Mouse (Mus musculus) cerebellum, adult 18-20 months (tissue): ENCODE measurements around the gene Elk1.

Experiments used
- DNase-seq, 2 experiments: peaks; one replicate each; pipeline ENCODE4 v3.0.0; 2021

Elk1 gene

GRCm38 (mm10) chrX:20950191-20950880 is at the start of gene Elk1:
Gene Elk1 (minus strand): TSS chrX:20950608.
- peak; percentile 78 to 88 for DNase-seq

DNA sequence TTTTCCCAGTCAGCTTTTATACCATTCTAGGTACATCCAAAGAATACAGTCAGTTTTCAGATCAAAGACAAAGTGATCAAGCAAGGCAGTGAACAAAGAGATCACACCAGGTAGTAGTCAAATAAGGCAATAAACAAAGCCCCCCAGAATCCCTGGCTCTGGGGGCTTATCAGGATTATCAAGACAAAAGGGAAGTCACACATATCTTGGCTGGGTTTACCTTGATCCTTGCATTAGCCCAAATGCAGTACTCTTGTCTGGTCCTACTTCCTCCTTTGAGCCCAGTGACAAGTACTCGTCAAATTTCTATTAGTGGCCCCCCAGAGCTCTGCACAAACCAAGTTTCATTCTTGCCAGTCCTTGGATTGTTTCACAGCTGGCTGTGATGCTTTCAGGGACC is 30.5 kb upstream of the Elk1 start:
- no peak for DNase-seq

- peak; percentile 88 to 90 for DNase-seq
Observed at GRCm38 (mm10) chrX:20961477-20962378, 11.3 kb upstream of the Elk1 start, which contains the start of gene Uxt. Gene Uxt (minus strand): TSS chrX:20962017.

DNA sequence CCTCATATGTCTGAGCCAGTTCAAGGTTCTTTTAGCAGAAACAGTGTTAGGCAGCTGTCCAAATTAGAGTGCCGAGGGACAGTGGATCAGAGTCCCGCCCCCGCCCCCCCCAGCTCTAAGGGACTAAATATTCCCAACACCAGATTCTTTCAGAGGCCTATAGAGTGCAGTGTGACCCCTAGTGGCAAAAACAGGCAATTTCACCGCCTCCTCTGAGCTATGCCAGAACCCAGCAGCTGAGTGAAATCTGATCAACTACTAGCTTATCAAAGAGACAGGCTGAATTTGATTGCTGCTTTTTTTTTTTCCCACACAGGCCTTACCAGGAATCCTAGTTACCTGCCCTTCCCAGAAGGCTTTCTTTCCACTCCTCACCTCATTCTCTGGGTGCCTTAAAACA is 4.4 kb downstream of the Elk1 start:
- peak; percentile 66 for DNase-seq

DNA sequence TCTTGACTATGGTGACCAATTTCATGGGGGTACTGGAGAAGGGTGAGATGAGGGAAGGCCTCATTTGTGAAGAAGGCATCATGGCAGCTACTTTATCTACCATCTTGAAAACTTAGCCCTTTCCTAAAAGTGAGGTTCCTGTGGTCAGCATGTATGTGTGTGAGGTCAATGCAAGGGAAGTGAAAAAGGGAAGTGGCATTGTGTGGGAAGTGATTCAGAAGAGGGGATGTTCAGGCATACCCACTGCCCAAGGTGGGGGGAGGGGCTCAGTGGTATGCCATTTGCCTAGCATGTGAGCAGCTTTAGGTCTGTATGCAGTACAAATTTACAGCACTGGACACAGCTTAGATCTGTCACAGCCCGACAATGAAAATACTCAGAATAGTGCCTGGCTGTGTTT is 18.4 kb downstream of the Elk1 start:
- no peak for DNase-seq

DNA sequence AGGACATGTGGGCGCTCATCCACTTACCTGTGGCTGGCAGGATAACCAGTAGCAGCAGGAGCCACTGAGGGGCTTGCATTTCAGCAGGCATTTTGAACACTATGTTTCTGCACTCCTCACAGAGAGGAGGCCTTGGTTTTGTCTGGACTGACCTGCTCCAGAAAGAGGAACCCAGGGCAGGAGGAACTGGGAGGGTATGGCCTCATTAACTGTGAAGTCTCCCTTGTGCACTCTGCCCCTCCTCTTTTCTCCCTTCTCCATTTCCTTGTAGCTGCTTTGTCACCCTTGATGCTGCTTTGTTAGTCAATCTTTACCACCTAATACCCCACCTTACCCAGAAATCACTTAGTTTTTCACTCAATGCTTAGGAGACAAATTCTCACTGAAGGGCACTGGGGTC is 19.0 kb downstream of the Elk1 start, which contains the start of gene Cfp:
Gene Cfp, minus strand, starts transcription at position 192 of the 400 bp plus-strand sequence.
- DNase-seq, result no peak

GRCm38 (mm10) chrX:20929859-20930258 is 20.5 kb downstream of the Elk1 start:
- no peak for DNase-seq

- DNase-seq, result no peak
Observed at GRCm38 (mm10) chrX:20924976-20925375, 25.4 kb downstream of the Elk1 start.

- DNase-seq, result no peak
Observed at GRCm38 (mm10) chrX:20923506-20923905, 26.9 kb downstream of the Elk1 start.

DNA sequence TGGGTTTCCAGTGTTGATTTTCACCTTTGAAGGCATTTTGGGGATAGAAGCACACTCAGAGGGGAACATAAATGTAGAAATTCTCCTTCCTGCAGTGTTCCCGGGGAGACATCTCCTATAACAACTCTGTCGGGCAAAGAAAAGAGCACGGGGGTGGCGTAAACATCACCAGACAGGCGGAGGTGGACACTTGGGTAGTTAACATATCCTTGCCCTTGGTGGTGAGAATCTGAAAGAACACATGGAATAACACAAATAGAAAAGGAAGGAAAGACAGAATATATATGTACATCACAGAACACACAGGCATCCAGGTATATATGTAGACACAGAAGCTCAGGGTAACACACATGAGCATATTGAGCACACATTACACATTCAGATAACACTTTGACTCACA is 29.0 kb downstream of the Elk1 start:
- DNase-seq, result no peak

GRCm38 (mm10) chrX:20920844-20921364 is 29.5 kb downstream of the Elk1 start, which contains the start of gene Syn1:
Gene Syn1 (minus strand): TSS chrX:20921004.
- peak; percentile 87 to 91 for DNase-seq

DNA sequence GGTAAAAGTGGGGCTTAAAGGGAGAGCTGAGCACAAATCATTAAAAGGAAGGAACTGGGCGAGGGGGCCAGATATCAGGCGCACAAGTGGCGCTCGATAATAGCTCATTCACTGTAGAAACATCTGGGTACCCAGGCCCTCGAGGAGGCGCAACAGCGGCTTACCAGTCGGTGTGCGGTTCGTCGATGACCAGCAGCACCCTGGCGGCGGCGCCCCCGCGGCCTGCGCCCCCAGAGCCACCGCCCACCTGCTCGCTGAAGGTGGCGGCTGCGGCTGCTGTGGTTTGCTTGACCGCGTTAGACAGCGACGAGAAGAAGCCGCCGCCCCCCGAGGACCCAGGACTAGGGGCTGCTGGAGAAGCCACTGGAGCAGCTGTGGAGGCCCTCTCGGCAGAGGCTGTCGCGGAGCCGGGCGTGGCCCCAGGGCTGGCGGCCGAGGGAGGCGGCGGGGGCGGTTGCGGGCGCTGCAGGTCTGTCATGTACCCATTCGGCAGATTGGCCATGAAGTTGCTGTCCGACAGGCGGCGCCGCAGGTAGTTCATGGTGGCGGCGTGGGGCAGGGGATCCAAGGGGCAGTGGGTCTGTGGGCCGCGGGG is 30.1 kb downstream of the Elk1 start:
- no peak for DNase-seq

GRCm38 (mm10) chrX:20915075-20915474 is 35.3 kb downstream of the Elk1 start:
- DNase-seq, result no peak

DNA sequence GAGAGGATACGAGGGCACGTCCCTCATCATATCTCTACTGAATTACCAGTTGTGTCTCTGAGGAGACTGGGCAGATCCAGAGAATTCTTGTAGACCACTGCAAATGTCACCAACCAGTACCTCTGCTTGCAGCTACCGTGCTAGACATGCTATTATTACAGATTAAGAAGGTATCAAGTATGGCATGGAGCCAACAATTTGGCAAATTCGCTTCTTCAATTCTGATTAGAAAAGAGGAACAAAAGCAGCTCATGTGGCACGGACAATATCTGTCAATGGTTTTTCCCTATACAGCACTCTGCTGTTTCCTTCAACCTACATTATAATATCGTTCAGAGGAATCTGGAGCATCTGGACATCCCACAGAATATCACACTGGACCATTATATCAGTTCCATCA is 36.7 kb downstream of the Elk1 start:
- DNase-seq, result no peak

DNA sequence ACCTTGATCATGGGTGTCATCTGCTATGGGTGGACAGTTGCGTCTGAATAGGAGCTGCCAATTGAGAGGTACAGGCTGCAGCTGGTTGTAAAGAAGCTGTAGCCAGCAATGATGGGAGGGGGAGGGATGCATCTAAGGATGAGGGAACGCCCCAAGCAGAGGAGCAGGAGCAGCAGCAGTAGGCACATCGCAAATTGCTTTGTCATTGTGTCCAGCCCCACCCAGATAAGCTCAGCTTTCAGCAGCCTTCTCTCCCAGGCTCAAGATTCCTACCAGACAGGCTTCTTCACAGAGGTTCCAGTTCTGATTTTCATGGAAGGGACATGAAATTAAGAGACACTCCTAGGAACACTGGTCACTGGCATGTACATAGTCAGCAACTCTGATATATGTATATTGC is 40.3 kb downstream of the Elk1 start:
- DNase-seq, result no peak
